Mouse (Mus musculus) skeletal muscle tissue, postnatal 0 days (tissue): ENCODE data around the gene Tpi1. TPM values are rescaled to one million over a fixed set of nuclear protein-coding genes. Genes with fewer than 3 reads are reported as not detected.

Experiments
- polyA plus RNA-seq: library from polyadenylated mRNA; unstranded; fragments of >200 nt; fragmentation: Nextera tagmentation; extraction: Ambion mirVana; gene quantifications from 2 replicates; pipeline ENCODE4 v1.2.1, GENCODE M21; 2015

Gene Tpi1
- 2,607 and 2,784 TPM in 2 replicates for polyA plus RNA-seq

DNA sequence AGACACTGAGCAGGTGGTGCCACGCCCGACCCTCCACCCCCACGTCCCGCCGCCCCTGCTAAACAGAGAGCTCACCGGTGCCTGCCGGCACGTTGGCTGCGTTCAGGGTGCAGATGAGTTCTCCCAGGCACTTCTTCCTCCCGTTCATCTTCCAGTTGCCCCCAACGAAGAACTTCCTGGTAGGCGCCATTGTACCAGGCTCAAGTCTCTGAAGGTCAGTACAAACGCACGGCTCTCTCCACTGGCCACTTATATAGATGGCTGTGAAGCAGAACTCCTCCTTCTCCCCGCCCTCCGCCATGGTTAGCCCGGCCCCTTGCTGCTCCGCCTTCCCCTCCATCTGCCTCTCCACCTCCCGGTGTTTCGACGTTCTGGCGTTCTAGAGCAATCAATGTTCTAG is at the start of gene Tpi1:
Gene Tpi1 (minus strand): TSS at position 364 of the 400 bp plus-strand sequence.

DNA sequence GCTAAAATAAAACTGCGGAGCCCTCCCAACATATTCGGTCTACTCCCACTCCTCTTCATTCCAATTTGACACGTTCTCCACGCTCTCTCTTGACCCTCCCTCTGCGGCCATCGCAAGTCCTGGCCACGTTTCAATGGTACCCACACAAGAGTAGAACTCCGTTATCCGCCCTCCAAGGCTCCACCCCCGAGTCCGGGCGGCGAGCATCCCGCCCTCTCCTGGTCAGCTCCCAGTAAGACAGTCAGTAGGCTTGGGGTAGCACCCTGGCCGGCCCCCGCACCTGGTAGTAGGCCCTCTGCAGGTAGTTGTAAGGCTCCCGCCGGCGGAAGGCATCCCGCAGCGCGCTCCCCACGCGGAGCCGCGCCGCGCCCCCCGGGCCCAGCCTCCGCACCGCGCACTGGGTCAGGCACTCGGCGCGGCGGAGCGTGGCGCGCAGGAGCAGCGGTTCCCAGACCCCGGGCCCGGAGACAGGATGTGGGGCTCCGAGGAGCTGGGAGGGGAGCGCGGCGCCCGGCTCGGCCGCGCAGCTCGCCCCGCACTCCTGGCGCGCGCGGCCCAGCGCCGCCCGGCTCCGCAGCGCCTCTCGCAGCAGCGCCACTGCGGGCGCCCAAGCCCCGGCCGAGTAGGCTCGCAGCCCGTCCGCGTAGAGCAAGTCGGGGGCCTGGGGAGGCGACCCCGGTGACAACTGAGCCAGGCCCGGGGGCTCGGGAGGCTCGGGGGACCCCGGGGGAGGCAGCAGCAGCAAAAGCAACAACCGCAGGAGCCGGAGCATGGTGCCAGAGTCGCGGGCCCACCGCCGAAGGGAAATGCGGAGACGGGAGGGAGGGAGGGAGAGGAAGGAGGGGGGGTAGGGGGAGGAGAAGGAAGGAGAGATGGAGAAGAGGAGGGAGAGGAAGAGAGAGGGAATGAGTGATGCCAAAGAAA is 43.1 kb upstream of the Tpi1 start, which contains the start of gene P3h3:
Gene P3h3 (minus strand): TSS at position 837 of the 924 bp plus-strand sequence.

DNA sequence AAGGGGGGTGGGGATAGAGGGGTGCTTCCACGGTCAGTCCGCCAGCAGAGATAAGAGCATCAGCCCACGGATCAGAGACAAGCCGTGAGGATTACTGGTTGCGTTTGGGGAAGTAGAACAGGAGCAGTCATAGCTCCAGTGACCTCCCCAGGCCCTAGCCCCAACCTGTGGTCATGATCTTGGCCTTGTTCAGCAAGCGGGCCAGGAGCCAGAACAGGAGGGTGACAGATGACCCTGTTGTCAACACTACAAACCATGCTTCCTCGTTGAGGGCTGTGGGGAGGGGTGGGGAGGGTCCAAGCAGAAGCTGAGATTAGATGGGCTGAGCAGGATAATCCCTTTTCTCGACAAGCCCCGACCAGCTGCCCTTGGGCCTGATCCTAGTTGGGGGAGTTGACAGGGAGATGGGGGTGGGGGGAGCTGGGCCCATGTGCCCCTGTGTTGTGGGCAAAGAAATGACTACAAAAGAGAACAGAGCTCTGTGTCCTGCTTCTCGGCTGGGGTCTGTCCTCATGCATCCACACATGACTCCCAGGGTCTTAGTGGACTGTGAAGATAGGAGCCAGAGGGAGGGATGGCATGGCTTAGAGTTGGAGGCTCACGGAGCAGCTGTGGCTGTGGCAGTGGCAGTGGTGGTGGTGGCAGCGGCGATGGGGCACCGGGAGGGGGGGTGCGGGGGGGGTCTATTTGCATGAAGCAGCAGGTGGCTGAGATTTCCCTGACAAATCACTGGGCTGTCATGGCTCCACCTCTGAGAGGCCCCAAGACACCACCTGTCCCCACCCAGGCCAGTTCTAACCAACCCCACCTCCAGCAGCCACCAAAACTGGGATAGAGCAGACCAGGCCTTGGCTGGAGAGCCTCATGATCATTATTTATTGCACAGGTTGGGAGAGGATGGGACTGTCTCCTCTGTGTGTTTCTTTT is 26.4 kb upstream of the Tpi1 start, which contains the start of gene Gnb3:
Gene Gnb3 (minus strand): TSS at position 35 of the 927 bp plus-strand sequence.

DNA sequence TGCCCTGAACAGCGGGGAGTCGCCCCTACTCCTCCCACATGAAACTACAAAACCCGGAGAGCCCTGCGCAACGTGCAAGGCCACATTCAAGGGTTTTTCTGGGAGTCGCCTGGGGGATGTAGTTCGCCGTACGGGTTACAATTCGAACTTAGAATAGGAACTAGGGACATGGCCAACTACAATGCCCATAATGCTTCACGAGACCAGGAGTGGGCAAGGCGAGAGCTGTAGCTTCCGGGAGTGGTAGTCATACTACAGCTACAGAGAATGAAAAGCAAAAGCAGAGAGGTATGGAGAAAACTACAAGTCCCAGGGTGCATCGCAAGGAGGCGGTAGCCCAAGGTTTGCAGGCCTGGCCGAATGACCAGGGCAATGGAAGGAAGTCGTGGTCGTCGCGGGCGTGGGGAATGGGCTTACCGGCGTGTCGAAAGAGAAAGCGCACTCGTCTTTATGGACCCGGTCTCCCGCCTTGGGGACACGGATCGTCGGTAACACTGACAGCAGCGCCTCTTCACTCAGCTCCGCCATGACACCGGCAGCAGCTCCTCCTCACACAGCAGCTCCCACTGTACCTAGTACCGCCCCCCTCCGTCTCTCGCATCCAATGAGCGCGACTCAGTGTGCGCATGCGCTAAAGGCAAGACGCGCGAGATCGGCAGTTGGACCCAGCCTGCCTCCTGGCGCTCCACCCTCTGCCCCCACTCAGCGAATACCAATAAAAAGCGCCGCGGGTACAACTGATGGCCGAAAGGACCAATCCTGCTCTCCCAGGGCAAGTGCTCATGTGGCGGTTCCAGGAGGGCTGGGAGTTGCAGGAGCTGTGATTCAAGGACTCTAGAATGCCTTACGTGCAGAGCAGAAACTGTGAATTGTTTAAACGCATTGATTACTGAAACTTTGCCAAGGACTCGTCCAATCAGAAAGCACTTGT is 15.0 kb upstream of the Tpi1 start, which contains the start of the genes Usp5 and Cdca3:
Gene Usp5 (minus strand): TSS at position 617 of the 931 bp plus-strand sequence.
Gene Cdca3 (plus strand): TSS at position 680 of the 931 bp plus-strand sequence.

DNA sequence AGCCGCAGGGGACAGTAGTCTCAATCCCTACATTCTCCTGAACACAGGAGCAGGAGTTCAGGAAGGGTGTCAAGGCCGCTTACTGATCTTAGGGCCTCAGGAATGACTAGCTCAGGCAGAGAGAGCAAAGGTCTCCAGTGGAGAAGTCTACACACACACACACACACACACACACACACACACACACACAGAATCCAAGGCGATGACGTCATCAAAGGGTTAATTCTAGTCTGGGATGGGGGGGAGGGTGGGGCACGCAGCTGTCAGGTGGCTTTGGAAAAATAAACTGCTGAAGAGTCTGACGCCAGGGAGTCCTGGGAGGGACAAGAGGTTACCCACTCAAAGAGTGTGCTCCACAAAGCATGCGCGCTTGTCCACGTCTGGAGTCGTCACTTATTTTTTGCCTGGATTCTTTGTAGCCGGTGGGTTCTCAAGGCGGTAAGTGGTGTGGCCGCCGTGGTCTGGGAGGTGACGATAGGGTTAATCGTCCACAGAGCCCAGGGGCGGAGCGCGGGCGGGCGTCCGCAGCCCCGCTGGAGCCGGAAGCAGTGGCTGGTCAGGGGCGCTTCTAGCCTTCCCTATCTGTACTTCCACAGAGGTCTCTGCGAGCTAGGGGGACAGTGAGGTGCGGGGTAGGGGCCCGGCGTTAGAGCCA is 5.6 kb downstream of the Tpi1 start, which contains the start of gene Spsb2:
Gene Spsb2 (plus strand): TSS at position 304 of the 655 bp plus-strand sequence.

DNA sequence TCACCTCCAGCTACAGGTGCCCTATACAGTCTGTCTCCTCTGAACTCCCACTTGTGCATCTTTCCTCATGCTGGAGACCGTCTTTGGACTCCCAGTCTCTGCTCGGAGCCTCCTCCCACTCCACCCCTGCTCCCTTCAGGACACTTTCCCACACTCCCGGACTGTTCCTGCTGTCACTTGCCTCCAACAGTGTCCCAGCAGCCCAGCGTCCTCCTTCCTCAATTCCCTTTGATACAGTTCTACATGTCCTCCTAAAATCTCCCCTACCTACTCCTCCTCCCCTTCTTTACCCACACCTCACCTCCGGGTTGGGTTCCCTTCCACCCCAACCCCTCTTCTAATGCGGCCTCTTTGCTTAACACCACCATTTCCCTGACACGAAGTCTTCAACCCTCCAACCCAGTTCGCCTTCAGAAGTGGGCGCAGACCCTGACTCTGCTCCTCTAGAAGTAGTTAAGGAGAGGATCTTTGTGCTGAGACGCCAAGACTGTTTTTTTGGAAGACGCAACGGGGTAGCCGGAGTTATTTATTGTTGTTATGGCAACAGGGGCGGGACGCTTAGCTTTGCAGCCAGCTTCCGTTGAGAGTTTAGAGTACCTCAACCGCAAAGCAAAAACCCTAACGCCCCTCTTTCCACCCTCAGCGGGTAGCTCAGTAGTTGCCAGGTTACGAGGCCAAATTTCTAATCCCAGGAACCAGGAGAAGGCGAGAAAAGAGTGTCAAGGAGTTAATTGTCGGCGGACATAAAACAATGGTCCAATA is 34.7 kb downstream of the Tpi1 start, which contains the start of gene Lrrc23:
Gene Lrrc23 (minus strand): TSS at position 506 of the 762 bp plus-strand sequence.

DNA sequence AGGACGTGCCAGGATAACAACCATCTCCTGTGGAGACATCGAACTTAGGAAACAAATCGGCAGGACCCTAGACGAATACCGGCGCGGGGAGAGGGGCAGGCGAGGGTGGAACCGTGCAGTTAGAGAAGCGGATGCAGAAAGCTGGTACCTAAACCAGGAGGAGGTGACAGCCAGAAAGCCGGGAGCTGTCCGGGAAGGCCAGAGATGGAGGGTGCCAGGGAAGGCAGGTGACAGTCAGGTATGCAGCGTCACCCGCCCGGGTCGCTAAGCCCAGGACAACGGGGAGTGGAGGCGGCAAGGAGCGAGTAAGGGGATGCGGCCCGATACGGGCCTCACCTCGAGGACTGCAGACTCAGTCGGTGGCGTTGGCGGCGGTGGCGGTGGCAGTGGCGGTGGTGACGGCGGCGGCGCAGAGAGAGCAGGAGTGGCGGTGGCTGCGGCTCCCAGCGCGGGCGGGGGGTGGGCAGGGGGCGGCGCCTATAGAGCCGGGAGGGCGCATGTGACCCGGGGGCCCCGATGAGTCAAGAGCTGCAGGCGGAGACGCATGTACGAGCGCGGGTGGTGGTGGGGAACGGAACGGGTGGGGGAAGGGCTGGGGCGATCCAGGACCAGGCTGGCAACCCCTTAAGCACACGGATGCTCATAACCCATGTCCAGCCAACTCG is 44.9 kb downstream of the Tpi1 start, which contains the start of gene Eno2:
Gene Eno2 (minus strand): TSS at position 573 of the 665 bp plus-strand sequence.

Other genes with a start within 250 kb of the Tpi1 start
- gene C1rb, start 244.0 kb downstream of the Tpi1 start, polyA plus RNA-seq: not detected in 2 replicates
- gene C1s2, start 178.2 kb downstream of the Tpi1 start, polyA plus RNA-seq: 0.12 TPM in 1 of 2 replicates, not detected in the other
- gene Lpcat3, start 151.3 kb downstream of the Tpi1 start, polyA plus RNA-seq: 70.4 and 70.6 TPM in 2 replicates
- 114 and 121 TPM in 2 replicates for gene Emg1, start 102.1 kb downstream of the Tpi1 start, polyA plus RNA-seq
- 334 and 346 TPM in 2 replicates for gene Phb2, start 102.0 kb downstream of the Tpi1 start, polyA plus RNA-seq
- gene Ptpn6, start 75.6 kb downstream of the Tpi1 start, polyA plus RNA-seq: 6.7 and 11.0 TPM in 2 replicates
- 290 and 323 TPM in 2 replicates for gene Grcc10, start 72.9 kb downstream of the Tpi1 start, polyA plus RNA-seq
- not detected in 2 replicates for gene Gm45234, start 58.3 kb downstream of the Tpi1 start, polyA plus RNA-seq
- gene Atn1, start 57.8 kb downstream of the Tpi1 start, polyA plus RNA-seq: 6.9 TPM in 2 replicates
- gene Eno2, start 44.6 kb downstream of the Tpi1 start, polyA plus RNA-seq: 2.5 and 3.6 TPM in 2 replicates
- gene Lrrc23, start 34.6 kb downstream of the Tpi1 start, polyA plus RNA-seq: 0.21 TPM in 1 of 2 replicates, not detected in the other
- gene Spsb2, start 5.6 kb downstream of the Tpi1 start, polyA plus RNA-seq: 18.9 and 21.0 TPM in 2 replicates
- 54.6 and 59.3 TPM in 2 replicates for gene Usp5, start 15.2 kb upstream of the Tpi1 start, polyA plus RNA-seq
- 38.3 and 39.3 TPM in 2 replicates for gene Cdca3, start 15.3 kb upstream of the Tpi1 start, polyA plus RNA-seq
- 5.0 and 6.0 TPM in 2 replicates for gene Gnb3, start 26.0 kb upstream of the Tpi1 start, polyA plus RNA-seq
- 13.6 and 16.0 TPM in 2 replicates for gene P3h3, start 43.5 kb upstream of the Tpi1 start, polyA plus RNA-seq
- gene Gpr162, start 49.7 kb upstream of the Tpi1 start, polyA plus RNA-seq: 0.35 and 0.68 TPM in 2 replicates
- 0.40 and 0.52 TPM in 2 replicates for gene Cd4, start 73.9 kb upstream of the Tpi1 start, polyA plus RNA-seq
- 0.87 and 1.0 TPM in 2 replicates for gene Lag3, start 97.4 kb upstream of the Tpi1 start, polyA plus RNA-seq
- gene Ptms, start 105.8 kb upstream of the Tpi1 start, polyA plus RNA-seq: 182 and 227 TPM in 2 replicates
- gene Mlf2, start 117.1 kb upstream of the Tpi1 start, polyA plus RNA-seq: 275 and 312 TPM in 2 replicates
- gene Cops7a, start 151.2 kb upstream of the Tpi1 start, polyA plus RNA-seq: 106 and 117 TPM in 2 replicates
- gene Pianp, start 182.4 kb upstream of the Tpi1 start, polyA plus RNA-seq: 0.21 and 0.58 TPM in 2 replicates
- 5.5 and 7.5 TPM in 2 replicates for gene Zfp384, start 194.8 kb upstream of the Tpi1 start, polyA plus RNA-seq
- gene Ing4, start 225.5 kb upstream of the Tpi1 start, polyA plus RNA-seq: 56.2 and 64.5 TPM in 2 replicates
- 2.7 and 3.3 TPM in 2 replicates for gene Acrbp, start 235.4 kb upstream of the Tpi1 start, polyA plus RNA-seq